In the genomic region with DNA sequence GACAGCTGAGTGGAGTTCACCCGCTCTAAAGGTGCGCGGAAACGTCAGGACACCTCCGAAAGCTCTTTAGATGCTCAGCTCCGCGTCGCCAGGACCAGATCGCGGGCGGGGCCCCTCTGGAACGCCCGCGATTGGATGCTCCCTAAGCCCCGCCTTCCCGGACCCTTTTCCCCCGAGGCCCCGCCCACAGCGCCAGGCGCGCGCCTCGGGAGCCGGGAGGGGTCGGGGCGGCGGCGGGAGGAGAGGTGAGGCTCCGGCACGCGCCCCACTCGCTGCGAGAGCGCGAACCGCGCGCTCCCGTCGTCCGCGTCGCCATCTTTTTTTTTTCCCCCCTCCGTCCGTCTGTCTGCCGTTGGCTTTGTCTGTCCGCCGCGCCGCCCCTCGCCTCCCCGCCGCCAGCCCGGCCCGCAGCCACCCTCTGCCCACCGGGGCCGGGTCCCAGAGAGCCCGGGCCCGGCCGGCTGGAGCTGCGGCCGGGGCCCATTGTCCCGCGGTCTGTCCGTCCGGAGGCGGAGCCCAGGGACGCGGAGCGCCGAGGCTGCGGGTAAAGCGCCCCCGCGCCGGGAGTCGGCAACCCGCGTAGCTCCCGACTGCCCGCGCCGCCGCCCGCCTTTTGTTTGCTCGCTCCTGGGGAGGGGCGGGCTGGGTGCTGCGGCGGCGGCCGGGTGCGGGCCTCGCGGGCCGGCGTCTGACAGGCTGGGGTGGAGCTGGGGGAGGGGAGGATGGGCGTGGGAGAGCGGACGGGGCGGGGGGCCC, we compare ENCODE assay signal across 8 mouse cellular contexts. TPM values are rescaled to one million over a fixed set of nuclear protein-coding genes. Genes with fewer than 3 reads are reported as not detected.
DNase-seq lines count a peak whose midpoint lies in the region; ATAC-seq and TF ChIP-seq lines count a peak whose summit lies in the region.

A gene (plus strand): TSS at position 227 of the 756 bp plus-strand sequence.

- WGBS in hindbrain, embryonic 15.5 days, result under 1% methylated on average over 85 of the region's 100 CpGs

- H3K4me3 ChIP-seq in hindbrain, embryonic 15.5 days, result peak within 1 kb of the TSS; percentile 90

- peak within 1 kb of the TSS; percentile 86 for H3K4me2 ChIP-seq in hindbrain, embryonic 15.5 days

- H3K4me1 ChIP-seq in hindbrain, embryonic 15.5 days (replicated peaks), result peaks cover 40% of the 10 kb centered on the region

- peak within 1 kb of the TSS; percentile 97 for H3K27ac ChIP-seq in hindbrain, embryonic 15.5 days (replicated peaks)

- in situ Hi-C loops in Patski (cut with MboI; ENCODE audit: low pct_unique_long_range_greater_than_20kb), result loop anchor here (5.0 kb wide), 1 partner anchor 72 kb away; a partner anchor contains a TSS

- CTCF ChIA-PET in Patski (lab: Charles Lee), result interaction anchor here (0.8 to 3.2 kb wide), 10 partner anchors 11 to 118 kb away, joined by 3 to 23 read pairs (median 6); a partner anchor contains a TSS

- H3K36me3 ChIP-seq in hindbrain, embryonic 15.5 days, result peaks cover 20% of the 10 kb centered on the region

- peak within 1 kb of the TSS; percentile 99 for H3K9ac ChIP-seq in hindbrain, embryonic 15.5 days

- no peaks in the 10 kb centered on the region for H3K9me3 ChIP-seq in hindbrain, embryonic 15.5 days

- peak; percentile 83 for ATAC-seq in Patski
- ATAC-seq in hindbrain, embryonic 15.5 days (ENCODE audit: low FRiP score, low read depth), result peak; percentile 88

- POLR2A ChIA-PET in Patski (lab: Charles Lee), result interaction anchor here (0.6 to 1.4 kb wide), 10 partner anchors 9 to 242 kb away, joined by 3 to 7 read pairs (median 3); a partner anchor contains a TSS

- DNase-seq in Patski (ENCODE audit: low read depth, low spot score), result no peak
- peak; percentile 98 for DNase-seq in cerebellum, postnatal 14 days
- DNase-seq in frontal cortex, postnatal 25 days (ENCODE audit: low spot score in 2 of 2), result peak; percentile 79 to 82
- peak; percentile 86 for DNase-seq in left cerebral cortex, adult 11 months (ENCODE audit: low spot score)
- DNase-seq in lung, postnatal 4 days, result peak; percentile 94 to 96
- DNase-seq in retina, postnatal 7 days (ENCODE audit: low read depth, low spot score), result peak; percentile 95
- DNase-seq in urinary bladder, adult 2 months (ENCODE audit: low spot score), result peak; percentile 84

- no peak for TF ChIP-seq CTCF in Patski (IDR thresholded peaks at IDR 0.05)

- no peaks in the 10 kb centered on the region for H3K27me3 ChIP-seq in Patski
- H3K27me3 ChIP-seq in hindbrain, embryonic 15.5 days, result no peaks in the 10 kb centered on the region

RNA-seq across cellular contexts. Expression of the gene that starts here (rescaled TPM):
- 28.7 TPM for polyA plus RNA-seq in Patski (2021)
- 69.5 and 71.3 TPM in 2 replicates for polyA plus RNA-seq in hindbrain, embryonic 15.5 days (2015; fragmentation: Nextera tagmentation; extraction: Ambion mirVana)
- 13.4 and 15.2 TPM in 2 replicates for polyA plus RNA-seq in urinary bladder, adult 2 months (2012; rRNA removed)
